Mouse (Mus musculus): ENCODE measurements around the gene Olfr486. TPM values are rescaled to one million over a fixed set of nuclear protein-coding genes. Genes with fewer than 3 reads are reported as not detected.
"Not testable (repeated sequence)": the region's sequence is repeated elsewhere in the genome, so short reads cannot be mapped to it uniquely, and the experiment has no call there.

Olfr486 gene
- polyA plus RNA-seq (2015; fragmentation: Nextera tagmentation; extraction: Ambion mirVana), result not detected in 2 replicates

- not testable (repeated sequence) for H3K4me2 ChIP-seq; ATAC-seq (ENCODE audit: insufficient number of reproducible peaks, insufficient read depth, low FRiP score, low TSS enrichment, low read depth); H3K36me3 ChIP-seq; H3K27ac ChIP-seq; H3K4me1 ChIP-seq; H3K9me3 ChIP-seq; H3K27me3 ChIP-seq; H3K9ac ChIP-seq; H3K4me3 ChIP-seq
- WGBS, result 78% methylated on average over 1 of the region's 1 CpGs
Measured at GRCm38 (mm10) chr7:108172642-108173041, at the start of gene Olfr486. Olfr486 (minus strand) TSS chr7:108172742.

DNA sequence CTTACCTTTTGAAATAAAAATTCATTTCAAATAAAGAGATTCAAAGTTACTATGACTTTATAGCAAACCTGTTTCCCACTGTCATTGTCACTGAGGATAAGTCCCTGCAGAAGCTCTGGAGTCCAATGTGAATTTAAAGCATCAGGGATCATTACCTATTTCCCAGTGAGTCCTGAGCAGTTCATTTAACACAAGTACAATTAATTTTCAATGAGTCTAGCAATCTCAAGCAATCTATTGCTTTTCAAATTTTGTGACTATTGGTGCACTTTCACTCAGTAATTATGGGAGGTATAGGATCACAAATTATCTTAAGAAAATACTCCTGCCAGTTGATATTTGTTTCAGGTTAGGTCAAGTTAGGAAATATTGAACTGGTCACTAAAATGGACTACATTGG is 42.0 kb upstream of the Olfr486 start, which contains the start of gene Olfr487:
Olfr487 (minus strand) TSS at position 101 of the 400 bp plus-strand sequence.
- H3K4me1 ChIP-seq; H3K27ac ChIP-seq; H3K27me3 ChIP-seq; ATAC-seq (ENCODE audit: insufficient number of reproducible peaks, insufficient read depth, low FRiP score, low TSS enrichment, low read depth); H3K4me3 ChIP-seq; H3K9me3 ChIP-seq; H3K36me3 ChIP-seq; H3K4me2 ChIP-seq; H3K9ac ChIP-seq: not testable (repeated sequence)

DNA sequence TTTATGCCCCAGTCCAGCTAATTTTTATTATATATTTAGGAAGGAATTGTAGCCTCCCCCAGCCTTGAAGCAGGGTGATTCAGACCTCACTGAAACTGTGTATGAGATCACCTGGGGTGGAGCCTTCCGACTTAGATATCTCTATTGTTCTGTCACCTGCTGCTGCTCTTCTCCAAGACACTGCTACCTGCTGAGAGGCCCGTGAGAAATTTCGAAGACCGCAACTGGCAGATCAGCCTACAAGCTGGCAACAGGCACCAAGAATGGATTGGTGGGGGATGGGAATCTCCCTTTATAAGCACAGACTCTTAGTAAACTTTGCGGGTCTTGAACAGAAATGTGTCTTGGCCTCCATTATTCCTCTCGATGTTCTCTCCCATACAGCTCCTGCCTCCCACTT is 24.4 kb upstream of the Olfr486 start:
- no peak for ATAC-seq (ENCODE audit: insufficient number of reproducible peaks, insufficient read depth, low FRiP score, low TSS enrichment, low read depth)
- Histone ChIP-seq H3K9ac (no peak overlapping the region), H3K36me3 (no peaks in the 10 kb centered on the region), H3K27me3 (no peaks in the 10 kb centered on the region), H3K4me2 (no peak overlapping the region), H3K27ac (no peak overlapping the region), H3K4me1 (no peaks in the 10 kb centered on the region), H3K9me3 (no peaks in the 10 kb centered on the region), H3K4me3 (no peak overlapping the region)
- WGBS, result 46% methylated on average over 6 of the region's 6 CpGs

- not testable (repeated sequence) for H3K27me3 ChIP-seq; H3K36me3 ChIP-seq; H3K4me2 ChIP-seq; H3K4me3 ChIP-seq; H3K27ac ChIP-seq; H3K9me3 ChIP-seq; ATAC-seq (ENCODE audit: insufficient number of reproducible peaks, insufficient read depth, low FRiP score, low TSS enrichment, low read depth); H3K4me1 ChIP-seq; H3K9ac ChIP-seq
- WGBS, result 43% methylated on average over 3 of the region's 3 CpGs
Measured at GRCm38 (mm10) chr7:108196337-108196736, 23.8 kb upstream of the Olfr486 start.

GRCm38 (mm10) chr7:108192714-108193113 is 20.2 kb upstream of the Olfr486 start:
- not testable (repeated sequence) for ATAC-seq (ENCODE audit: insufficient number of reproducible peaks, insufficient read depth, low FRiP score, low TSS enrichment, low read depth); H3K4me3 ChIP-seq; H3K27me3 ChIP-seq; H3K4me2 ChIP-seq; H3K9ac ChIP-seq; H3K36me3 ChIP-seq; H3K27ac ChIP-seq; H3K4me1 ChIP-seq; H3K9me3 ChIP-seq
- whole genome bisulfite sequencing, result 56% methylated on average over 1 of the region's 1 CpGs

DNA sequence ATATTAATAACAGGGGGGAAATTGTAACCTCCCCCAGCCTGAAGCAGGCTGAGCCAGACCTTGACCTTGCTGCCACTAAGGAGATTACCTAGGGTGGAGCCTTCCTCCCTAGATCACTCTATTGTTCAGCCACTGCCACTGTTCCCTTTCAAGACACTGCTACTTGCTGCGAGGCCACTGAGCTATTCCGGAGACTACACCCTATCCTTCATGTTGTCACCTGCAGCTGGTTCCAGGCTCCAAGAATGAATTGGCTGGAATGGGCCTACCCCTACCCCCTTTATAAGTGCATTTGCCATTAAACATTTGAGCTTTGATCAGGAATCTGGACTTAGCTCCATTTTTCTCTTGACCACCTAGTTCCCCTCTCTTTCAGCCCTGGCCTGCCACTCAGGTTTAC is 18.7 kb upstream of the Olfr486 start:
- not testable (repeated sequence) for ATAC-seq (ENCODE audit: insufficient number of reproducible peaks, insufficient read depth, low FRiP score, low TSS enrichment, low read depth); H3K4me1 ChIP-seq; H3K9me3 ChIP-seq; H3K4me3 ChIP-seq; H3K4me2 ChIP-seq; H3K27me3 ChIP-seq; H3K9ac ChIP-seq; H3K27ac ChIP-seq; H3K36me3 ChIP-seq
- 50% methylated on average over 2 of the region's 2 CpGs for WGBS

DNA sequence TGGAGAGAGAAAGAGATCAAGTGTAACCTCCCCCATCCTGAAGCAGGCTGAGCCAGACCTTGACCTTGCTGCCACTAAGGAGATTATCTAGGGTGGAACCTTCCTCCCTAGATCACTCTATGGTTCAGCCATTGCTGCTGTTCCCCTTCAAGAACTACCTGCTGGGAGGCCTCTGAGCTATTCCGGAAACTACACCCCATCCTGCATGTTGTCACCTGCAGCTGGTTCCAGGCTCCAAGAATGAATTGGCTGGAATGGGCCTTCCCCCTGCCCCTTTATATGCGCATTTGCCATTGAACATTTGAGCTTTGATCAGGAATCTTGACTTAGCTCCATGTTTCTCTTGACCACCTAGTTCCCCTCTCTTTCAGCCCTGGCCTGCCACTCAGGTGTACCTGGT is 12.7 kb upstream of the Olfr486 start:
- H3K4me3 ChIP-seq; H3K9me3 ChIP-seq; H3K9ac ChIP-seq; ATAC-seq (ENCODE audit: insufficient number of reproducible peaks, insufficient read depth, low FRiP score, low TSS enrichment, low read depth); H3K27me3 ChIP-seq; H3K36me3 ChIP-seq; H3K4me2 ChIP-seq; H3K4me1 ChIP-seq; H3K27ac ChIP-seq: not testable (repeated sequence)
- WGBS, result 82% methylated on average over 2 of the region's 2 CpGs

DNA sequence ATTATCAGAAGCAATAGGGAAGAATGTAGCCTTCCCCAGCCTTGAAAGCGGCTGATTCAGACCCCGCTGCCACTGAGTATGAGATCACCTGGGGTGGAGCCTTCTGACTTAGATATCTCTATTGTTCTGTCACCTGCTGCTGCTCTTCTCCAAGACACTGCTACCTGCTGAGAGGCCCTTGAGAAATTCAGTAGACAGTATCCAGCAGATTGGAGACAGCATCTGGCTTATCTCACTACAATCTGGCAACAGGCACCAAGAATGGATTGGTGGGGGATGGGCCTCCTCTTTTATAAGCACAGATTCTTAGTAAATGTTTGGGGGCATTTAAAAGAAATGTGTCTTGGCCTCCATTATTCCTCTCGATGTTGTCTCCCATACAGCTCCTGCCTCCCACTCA is 11.9 kb upstream of the Olfr486 start:
- not testable (repeated sequence) for H3K4me3 ChIP-seq; H3K36me3 ChIP-seq; ATAC-seq (ENCODE audit: insufficient number of reproducible peaks, insufficient read depth, low FRiP score, low TSS enrichment, low read depth); H3K4me2 ChIP-seq; H3K27ac ChIP-seq; H3K27me3 ChIP-seq; H3K9me3 ChIP-seq; H3K9ac ChIP-seq; H3K4me1 ChIP-seq
- 73% methylated on average over 3 of the region's 3 CpGs for WGBS

DNA sequence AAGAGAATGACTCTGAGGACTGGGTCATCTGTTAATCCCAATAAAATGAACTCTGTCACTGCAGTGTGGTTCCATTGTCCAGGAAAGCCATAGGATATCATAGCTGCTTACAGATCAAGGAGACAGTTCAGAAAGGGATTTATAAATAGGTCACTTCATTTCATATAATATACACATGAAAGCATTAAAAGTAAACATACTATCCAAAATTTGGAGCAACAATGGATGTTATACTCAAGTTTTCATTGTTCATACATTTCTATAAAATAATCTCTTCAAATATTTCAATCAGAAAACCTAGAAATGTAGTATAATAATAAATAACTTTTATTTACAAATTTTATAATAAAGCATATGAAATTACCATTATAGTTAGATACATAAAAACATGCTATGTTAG is 12.8 kb downstream of the Olfr486 start, which contains the start of gene Olfr485:
Olfr485 (minus strand) TSS at position 101 of the 400 bp plus-strand sequence.
- Histone ChIP-seq H3K27me3 (no peaks in the 10 kb centered on the region), H3K4me3 (no peak within 1 kb of the TSS), H3K9me3 (no peaks in the 10 kb centered on the region), H3K36me3 (no peaks in the 10 kb centered on the region), H3K4me2 (no peak within 1 kb of the TSS), H3K9ac (no peak within 1 kb of the TSS), H3K4me1 (no peaks in the 10 kb centered on the region), H3K27ac (no peak within 1 kb of the TSS)
- no peak for ATAC-seq (ENCODE audit: insufficient number of reproducible peaks, insufficient read depth, low FRiP score, low TSS enrichment, low read depth)

GRCm38 (mm10) chr7:108127349-108127748 is 45.2 kb downstream of the Olfr486 start, which contains the start of gene Olfr484:
Olfr484 (minus strand) TSS chr7:108127449.
- H3K27me3 ChIP-seq, result no peaks in the 10 kb centered on the region
- no peaks in the 10 kb centered on the region for H3K9me3 ChIP-seq
- no peak for ATAC-seq (ENCODE audit: insufficient number of reproducible peaks, insufficient read depth, low FRiP score, low TSS enrichment, low read depth)
- H3K4me3 ChIP-seq, result no peak within 1 kb of the TSS
- no peak within 1 kb of the TSS for H3K27ac ChIP-seq
- H3K4me1 ChIP-seq, result no peaks in the 10 kb centered on the region
- H3K9ac ChIP-seq, result no peak within 1 kb of the TSS
- no peaks in the 10 kb centered on the region for H3K36me3 ChIP-seq
- no peak within 1 kb of the TSS for H3K4me2 ChIP-seq

Other genes starting within 250 kb of the Olfr486 start
- gene Olfr473, start 242.3 kb downstream of the Olfr486 start, polyA plus RNA-seq (2015; fragmentation: Nextera tagmentation; extraction: Ambion mirVana), result not detected in 2 replicates
- not detected in 2 replicates for gene Olfr474, start 218.1 kb downstream of the Olfr486 start, polyA plus RNA-seq (2015; fragmentation: Nextera tagmentation; extraction: Ambion mirVana)
- not detected in 2 replicates for gene Olfr476, start 207.9 kb downstream of the Olfr486 start, polyA plus RNA-seq (2015; fragmentation: Nextera tagmentation; extraction: Ambion mirVana)
- not detected in 2 replicates for gene Olfr477, start 186.0 kb downstream of the Olfr486 start, polyA plus RNA-seq (2015; fragmentation: Nextera tagmentation; extraction: Ambion mirVana)
- not detected in 2 replicates for gene Olfr478, start 138.8 kb downstream of the Olfr486 start, polyA plus RNA-seq (2015; fragmentation: Nextera tagmentation; extraction: Ambion mirVana)
- gene Olfr479, start 122.0 kb downstream of the Olfr486 start, polyA plus RNA-seq (2015; fragmentation: Nextera tagmentation; extraction: Ambion mirVana), result not detected in 2 replicates
- not detected in 2 replicates for gene Olfr480, start 105.4 kb downstream of the Olfr486 start, polyA plus RNA-seq (2015; fragmentation: Nextera tagmentation; extraction: Ambion mirVana)
- not detected in 2 replicates for gene Olfr481, start 92.9 kb downstream of the Olfr486 start, polyA plus RNA-seq (2015; fragmentation: Nextera tagmentation; extraction: Ambion mirVana)
- gene Olfr482, start 75.2 kb downstream of the Olfr486 start, polyA plus RNA-seq (2015; fragmentation: Nextera tagmentation; extraction: Ambion mirVana), result 0.26 TPM in 1 of 2 replicates, not detected in the other
- not detected in 2 replicates for gene Olfr483, start 71.9 kb downstream of the Olfr486 start, polyA plus RNA-seq (2015; fragmentation: Nextera tagmentation; extraction: Ambion mirVana)
- gene Olfr484, start 45.3 kb downstream of the Olfr486 start, polyA plus RNA-seq (2015; fragmentation: Nextera tagmentation; extraction: Ambion mirVana), result not detected in 2 replicates
- gene Olfr485, start 12.9 kb downstream of the Olfr486 start, polyA plus RNA-seq (2015; fragmentation: Nextera tagmentation; extraction: Ambion mirVana), result not detected in 2 replicates
- gene Olfr487, start 41.9 kb upstream of the Olfr486 start, polyA plus RNA-seq (2015; fragmentation: Nextera tagmentation; extraction: Ambion mirVana), result not detected in 2 replicates
- not detected in 2 replicates for gene Olfr488, start 85.6 kb upstream of the Olfr486 start, polyA plus RNA-seq (2015; fragmentation: Nextera tagmentation; extraction: Ambion mirVana)
- gene Olfr490, start 116.2 kb upstream of the Olfr486 start, polyA plus RNA-seq (2015; fragmentation: Nextera tagmentation; extraction: Ambion mirVana), result not detected in 2 replicates
- not detected in 2 replicates for gene Olfr491, start 140.7 kb upstream of the Olfr486 start, polyA plus RNA-seq (2015; fragmentation: Nextera tagmentation; extraction: Ambion mirVana)
- 0.30 TPM in 1 of 2 replicates, not detected in the other for gene Olfr492, start 150.9 kb upstream of the Olfr486 start, polyA plus RNA-seq (2015; fragmentation: Nextera tagmentation; extraction: Ambion mirVana)
- not detected in 2 replicates for gene Olfr493, start 174.2 kb upstream of the Olfr486 start, polyA plus RNA-seq (2015; fragmentation: Nextera tagmentation; extraction: Ambion mirVana)
- gene Olfr494, start 192.6 kb upstream of the Olfr486 start, polyA plus RNA-seq (2015; fragmentation: Nextera tagmentation; extraction: Ambion mirVana), result not detected in 2 replicates
- not detected in 2 replicates for gene Olfr495, start 220.4 kb upstream of the Olfr486 start, polyA plus RNA-seq (2015; fragmentation: Nextera tagmentation; extraction: Ambion mirVana)
- gene Olfr497, start 247.7 kb upstream of the Olfr486 start, polyA plus RNA-seq (2015; fragmentation: Nextera tagmentation; extraction: Ambion mirVana), result not detected in 2 replicates

Data from embryonic facial prominence, embryonic 13.5 days (tissue).